Mouse (Mus musculus) erythroblast, embryonic 14.5 days (primary cell): ENCODE results near the gene C130026I21Rik.
"Not testable (repeated sequence)": the region's sequence is repeated elsewhere in the genome, so short reads cannot be mapped to it uniquely, and the experiment has no call there.

Experiments
- GATA1 ChIP-seq: IDR thresholded peaks from 2 replicates; pipeline ENCODE4 v1.6.1; 2012; ENCODE audit warnings: low read length, inconsistent platforms, mixed read lengths
- TAL1 ChIP-seq: IDR thresholded peaks from 3 replicates; pipeline ENCODE4 v1.6.1; 2012; ENCODE audit warnings: low read length, inconsistent platforms, mixed read lengths

DNA sequence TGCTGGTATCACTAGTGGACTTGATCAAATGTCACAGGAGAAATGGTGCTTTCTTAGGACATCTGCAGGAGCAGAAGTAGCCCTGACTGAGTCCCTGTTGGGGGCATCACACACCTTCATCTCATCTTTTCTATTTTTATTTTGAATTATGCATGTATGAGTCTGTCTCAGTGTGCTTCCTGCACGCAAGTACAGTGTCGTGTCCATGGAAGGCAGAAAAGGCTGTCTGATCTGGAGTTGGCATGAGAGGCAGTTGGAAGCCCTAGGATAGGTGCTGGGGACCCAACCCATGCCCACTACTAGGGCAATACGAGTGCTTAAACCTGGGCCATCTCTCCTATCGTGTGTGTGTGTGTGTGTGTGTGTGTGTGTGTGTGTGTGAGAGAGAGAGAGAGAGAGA, 165.0 kb downstream of the C130026I21Rik start:
- TF ChIP-seq GATA1, TAL1: not testable (repeated sequence)
